Mouse (Mus musculus): ENCODE data around the gene Amigo1. TPM values are rescaled to one million over a fixed set of nuclear protein-coding genes. Genes with fewer than 3 reads are reported as not detected.
A peak's percentile ranks its signal among the peaks of the same experiment; 100 is the strongest.

Amigo1 gene
- polyA plus RNA-seq, 1 experiment = 0.01 TPM

GRCm38 (mm10) chr3:108204470-108204869 is 18.3 kb downstream of the Amigo1 start:
- no peak for TF ChIP-seq GATA1 (IDR thresholded peaks at IDR 0.05; ENCODE audit: low read length)
- TF ChIP-seq TAL1 (IDR thresholded peaks at IDR 0.05; ENCODE audit: low read length) = no peak
- H3K27me3 ChIP-seq (ENCODE audit: control insufficient read depth) = no peaks in the 10 kb centered on the region
- H3K36me3 ChIP-seq (ENCODE audit: control insufficient read depth) = peaks cover 45% of the 10 kb centered on the region
- H3K4me3 ChIP-seq (replicated peaks) = no peak overlapping the region
- H3K9me3 ChIP-seq (ENCODE audit: control insufficient read depth, low read length) = no peaks in the 10 kb centered on the region
- peaks cover 35% of the 10 kb centered on the region for H3K4me1 ChIP-seq (ENCODE audit: control insufficient read depth)

GRCm38 (mm10) chr3:108205601-108206000 is 19.5 kb downstream of the Amigo1 start:
- Histone ChIP-seq H3K9me3 (ENCODE audit: control insufficient read depth, low read length) (no peaks in the 10 kb centered on the region), H3K4me3 (replicated peaks) (no peak overlapping the region), H3K36me3 (ENCODE audit: control insufficient read depth) (peaks cover 45% of the 10 kb centered on the region), H3K4me1 (ENCODE audit: control insufficient read depth) (peaks cover 34% of the 10 kb centered on the region), H3K27me3 (ENCODE audit: control insufficient read depth) (no peaks in the 10 kb centered on the region; the same call in 1 of the 2 replicates)
- TF ChIP-seq GATA1 (IDR thresholded peaks at IDR 0.05; ENCODE audit: low read length) (no peak), TAL1 (IDR thresholded peaks at IDR 0.05; ENCODE audit: low read length) (no peak)

DNA sequence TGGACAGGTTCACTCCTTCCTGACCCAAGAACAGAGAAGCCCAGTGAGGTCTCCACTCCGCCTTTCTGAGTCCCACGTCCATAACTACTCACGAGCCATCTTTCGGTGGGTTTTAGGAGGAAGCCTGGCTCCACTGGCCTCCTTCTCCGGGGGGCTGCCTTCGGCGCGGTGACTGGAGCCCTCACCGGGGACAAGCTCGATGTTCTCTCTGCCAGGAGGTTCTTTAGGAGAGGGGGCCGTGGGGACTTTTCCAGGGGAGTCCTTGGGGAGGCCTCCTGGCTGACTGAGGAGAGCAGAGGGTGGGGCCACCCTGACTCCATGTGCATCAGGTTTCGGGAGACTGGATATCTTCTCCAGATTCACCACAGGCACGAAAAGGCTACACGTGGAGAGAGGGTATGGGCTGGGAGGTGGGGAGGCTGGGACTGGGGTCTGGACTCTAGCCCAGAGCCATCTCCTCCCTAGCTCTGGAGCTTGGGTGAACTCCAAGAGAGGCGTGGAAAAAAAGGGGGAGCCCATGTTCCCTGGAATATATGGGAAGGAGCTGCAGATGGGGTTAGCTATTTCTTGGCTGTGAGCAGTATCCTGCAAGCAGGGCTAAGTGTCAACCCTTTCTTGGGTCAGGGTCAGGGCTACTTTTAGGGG is 20.7 kb downstream of the Amigo1 start:
- H3K9me3 ChIP-seq (ENCODE audit: control insufficient read depth, low read length) = no peaks in the 10 kb centered on the region
- TF ChIP-seq GATA1 (IDR thresholded peaks at IDR 0.05; ENCODE audit: low read length) = no peak
- no peak for TF ChIP-seq TAL1 (IDR thresholded peaks at IDR 0.05; ENCODE audit: low read length)
- no peak overlapping the region for H3K4me3 ChIP-seq (replicated peaks)
- peaks cover 7% of the 10 kb centered on the region for H3K27me3 ChIP-seq (ENCODE audit: control insufficient read depth)
- peaks cover 45% of the 10 kb centered on the region for H3K36me3 ChIP-seq (ENCODE audit: control insufficient read depth)
- H3K4me1 ChIP-seq (ENCODE audit: control insufficient read depth) = peaks cover 32% of the 10 kb centered on the region

GRCm38 (mm10) chr3:108209001-108209400 is 22.9 kb downstream of the Amigo1 start:
- peaks cover 26% of the 10 kb centered on the region for H3K4me1 ChIP-seq (ENCODE audit: control insufficient read depth)
- H3K27me3 ChIP-seq (ENCODE audit: control insufficient read depth) = peaks cover 24% of the 10 kb centered on the region
- peaks cover 32% of the 10 kb centered on the region for H3K36me3 ChIP-seq (ENCODE audit: control insufficient read depth)
- H3K4me3 ChIP-seq (replicated peaks) = peak overlapping the region; percentile 89
- TF ChIP-seq TAL1 (IDR thresholded peaks at IDR 0.05; ENCODE audit: low read length) (no peak), GATA1 (IDR thresholded peaks at IDR 0.05; ENCODE audit: low read length) (no peak)
- no peaks in the 10 kb centered on the region for H3K9me3 ChIP-seq (ENCODE audit: control insufficient read depth, low read length)

- Histone ChIP-seq H3K4me3 (replicated peaks) (peak overlapping the region; percentile 89), H3K36me3 (ENCODE audit: control insufficient read depth) (peaks cover 27% of the 10 kb centered on the region), H3K4me1 (ENCODE audit: control insufficient read depth) (peaks cover 26% of the 10 kb centered on the region), H3K9me3 (ENCODE audit: control insufficient read depth, low read length) (no peaks in the 10 kb centered on the region), H3K27me3 (ENCODE audit: control insufficient read depth) (peaks cover 29% of the 10 kb centered on the region)
- TF ChIP-seq TAL1 (IDR thresholded peaks at IDR 0.05; ENCODE audit: low read length) (no peak), GATA1 (IDR thresholded peaks at IDR 0.05; ENCODE audit: low read length) (no peak)
These were observed 23.4 kb downstream of the Amigo1 start for GRCm38 (mm10) chr3:108209536-108209935.

GRCm38 (mm10) chr3:108209946-108210770 is 24.0 kb downstream of the Amigo1 start:
- Histone ChIP-seq H3K4me1 (ENCODE audit: control insufficient read depth) (peaks cover 26% of the 10 kb centered on the region), H3K36me3 (ENCODE audit: control insufficient read depth) (peaks cover 22% of the 10 kb centered on the region), H3K27me3 (ENCODE audit: control insufficient read depth) (peaks cover 29% of the 10 kb centered on the region), H3K4me3 (replicated peaks) (peak overlapping the region; percentile 89), H3K9me3 (ENCODE audit: control insufficient read depth, low read length) (no peaks in the 10 kb centered on the region)
- TF ChIP-seq TAL1 (IDR thresholded peaks at IDR 0.05; ENCODE audit: low read length) (no peak), GATA1 (IDR thresholded peaks at IDR 0.05; ENCODE audit: low read length) (no peak)

GRCm38 (mm10) chr3:108210771-108211139 is 24.6 kb downstream of the Amigo1 start, which contains the start of gene Atxn7l2:
Gene Atxn7l2 (minus strand): TSS chr3:108210934.
- no peaks in the 10 kb centered on the region for H3K9me3 ChIP-seq (ENCODE audit: control insufficient read depth, low read length)
- H3K4me3 ChIP-seq (replicated peaks) = peak within 1 kb of the TSS; percentile 89
- H3K4me1 ChIP-seq (ENCODE audit: control insufficient read depth) = peaks cover 26% of the 10 kb centered on the region
- TF ChIP-seq TAL1 (IDR thresholded peaks at IDR 0.05; ENCODE audit: low read length) (no peak), GATA1 (IDR thresholded peaks at IDR 0.05; ENCODE audit: low read length) (no peak)
- peaks cover 16% of the 10 kb centered on the region for H3K36me3 ChIP-seq (ENCODE audit: control insufficient read depth)
- peaks cover 29% of the 10 kb centered on the region for H3K27me3 ChIP-seq (ENCODE audit: control insufficient read depth)

- no peak overlapping the region for H3K4me3 ChIP-seq (replicated peaks)
- no peaks in the 10 kb centered on the region for H3K9me3 ChIP-seq (ENCODE audit: control insufficient read depth, low read length)
- peaks cover 26% of the 10 kb centered on the region for H3K4me1 ChIP-seq (ENCODE audit: control insufficient read depth)
- peaks cover 32% of the 10 kb centered on the region for H3K27me3 ChIP-seq (ENCODE audit: control insufficient read depth)
- peaks cover 5% of the 10 kb centered on the region for H3K36me3 ChIP-seq (ENCODE audit: control insufficient read depth)
- TF ChIP-seq GATA1 (IDR thresholded peaks at IDR 0.05; ENCODE audit: low read length) = no peak
- TF ChIP-seq TAL1 (IDR thresholded peaks at IDR 0.05; ENCODE audit: low read length) = no peak
These were observed 25.7 kb downstream of the Amigo1 start for GRCm38 (mm10) chr3:108211845-108212244.

DNA sequence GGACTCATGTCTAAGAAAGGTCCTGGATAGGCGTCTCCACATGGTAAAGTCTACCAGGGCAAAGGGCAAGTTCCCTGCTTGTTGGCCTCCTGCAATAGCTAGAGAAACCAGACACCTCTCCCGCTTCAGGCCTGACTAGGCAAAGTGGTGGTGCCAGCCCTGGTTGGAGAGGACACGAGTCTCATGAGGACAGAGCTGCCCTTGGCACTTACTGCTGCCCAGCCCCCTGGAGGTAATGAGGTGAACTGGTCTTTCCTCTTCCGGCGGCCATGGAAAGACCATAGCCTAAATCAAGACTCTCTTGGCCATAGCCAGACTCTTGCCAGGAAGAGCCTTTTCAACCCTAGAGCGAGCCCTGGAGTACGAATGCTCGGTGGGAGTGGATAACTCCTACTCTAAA is 26.3 kb downstream of the Amigo1 start:
- TF ChIP-seq GATA1 (IDR thresholded peaks at IDR 0.05; ENCODE audit: low read length) (no peak), TAL1 (IDR thresholded peaks at IDR 0.05; ENCODE audit: low read length) (no peak)
- peaks cover 32% of the 10 kb centered on the region for H3K27me3 ChIP-seq (ENCODE audit: control insufficient read depth)
- H3K9me3 ChIP-seq (ENCODE audit: control insufficient read depth, low read length) = no peaks in the 10 kb centered on the region
- H3K4me1 ChIP-seq (ENCODE audit: control insufficient read depth) = peaks cover 26% of the 10 kb centered on the region
- peaks cover 2% of the 10 kb centered on the region; the same call in 1 of the 2 replicates for H3K36me3 ChIP-seq (ENCODE audit: control insufficient read depth)
- H3K4me3 ChIP-seq (replicated peaks) = no peak overlapping the region

All from erythroblast, embryonic 14.5 days (primary cell).